Mouse (Mus musculus): Measurements from ENCODE around the gene Gm16223. TPM values are rescaled to one million over a fixed set of nuclear protein-coding genes. Genes with fewer than 3 reads are reported as not detected.
A peak's percentile ranks its signal among the peaks of the same experiment; 100 is the strongest.

The Gm16223 gene
- total RNA-seq, 2 experiments from 2014 or later = not detected

DNA sequence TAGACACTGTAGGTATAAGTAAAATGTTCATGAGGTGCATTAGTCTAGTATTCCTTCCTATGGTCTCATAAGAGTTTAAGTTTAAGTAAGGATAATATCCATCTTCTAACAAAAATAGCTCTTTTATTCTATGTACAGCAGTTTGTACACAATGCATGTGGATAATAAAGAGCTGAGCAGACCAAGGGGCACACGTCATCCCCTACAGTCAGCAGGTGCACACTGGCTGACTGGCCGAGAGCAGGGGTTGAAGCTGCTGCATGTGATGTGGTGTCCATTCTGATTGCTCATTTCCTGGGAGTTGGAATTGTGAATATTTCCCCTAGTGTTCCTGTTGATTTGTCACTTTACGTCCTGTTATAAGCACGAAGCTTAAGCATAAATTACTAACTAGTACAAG, 144.6 kb downstream of the Gm16223 start:
- intact Hi-C loops (cut with DNase I) = no loop called here
- no peak for DNase-seq

DNA sequence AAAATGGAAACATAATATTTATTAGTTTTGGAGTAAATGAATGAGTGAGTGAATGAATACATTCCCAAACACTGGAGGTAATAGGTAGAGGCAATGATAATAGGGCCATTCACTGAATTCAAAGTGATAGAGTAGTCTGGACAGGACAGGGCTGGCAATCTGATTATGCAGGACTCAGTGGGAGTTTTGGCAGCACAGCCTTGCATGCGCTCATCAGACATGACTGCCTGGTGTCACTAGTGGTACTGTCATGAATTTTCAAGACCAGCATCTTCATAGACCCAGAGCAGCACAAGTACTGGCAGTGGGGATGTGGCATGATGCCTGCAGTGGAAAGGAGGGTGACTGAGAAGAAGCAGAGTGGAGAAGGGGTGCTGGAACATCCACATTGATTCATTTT, 157.1 kb downstream of the Gm16223 start:
- peak; percentile 66 for DNase-seq
- intact Hi-C loops (cut with DNase I) = no loop called here

DNA sequence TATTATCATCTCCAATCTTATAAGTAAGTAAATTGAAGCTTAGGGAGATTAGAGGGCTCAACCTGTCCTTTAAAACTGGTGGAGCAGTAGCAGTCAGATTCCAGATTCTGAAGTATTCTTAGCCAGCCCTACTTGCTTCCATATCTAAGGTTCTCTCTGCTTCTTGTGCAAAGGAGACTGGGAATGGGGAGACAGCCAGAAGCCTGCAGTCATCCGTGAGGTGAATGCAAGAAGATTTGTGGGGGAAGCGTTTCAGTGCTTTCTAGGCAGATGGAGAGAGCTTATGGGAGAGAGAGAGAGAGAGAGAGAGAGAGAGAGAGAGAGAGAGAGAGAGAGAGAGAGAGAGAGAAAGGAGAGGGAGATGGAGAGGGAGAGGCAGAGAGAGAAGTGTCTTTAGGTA, 160.9 kb downstream of the Gm16223 start:
- intact Hi-C loops (cut with DNase I) = no loop called here
- DNase-seq = peak; percentile 23

DNA sequence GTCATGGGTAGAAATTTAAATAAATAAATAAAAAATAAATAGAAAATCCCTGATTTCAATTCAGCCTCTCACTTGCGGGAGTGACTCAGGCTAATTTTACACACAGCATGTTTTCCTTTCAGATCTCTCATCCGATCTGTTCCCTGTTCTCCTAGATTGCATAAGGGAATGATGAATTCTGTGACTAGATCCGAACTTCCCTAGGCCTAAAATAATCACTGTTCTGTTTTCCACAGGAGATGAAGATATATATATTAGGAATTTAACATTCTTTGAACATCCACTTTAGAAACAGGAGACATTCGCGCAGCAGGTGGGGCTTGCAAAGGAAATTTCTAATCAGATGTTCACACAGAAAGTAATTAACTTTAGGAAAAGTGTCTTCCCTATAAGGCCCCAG, 171.5 kb downstream of the Gm16223 start:
- intact Hi-C loops (cut with DNase I) = no loop called here
- DNase-seq = no peak

DNA sequence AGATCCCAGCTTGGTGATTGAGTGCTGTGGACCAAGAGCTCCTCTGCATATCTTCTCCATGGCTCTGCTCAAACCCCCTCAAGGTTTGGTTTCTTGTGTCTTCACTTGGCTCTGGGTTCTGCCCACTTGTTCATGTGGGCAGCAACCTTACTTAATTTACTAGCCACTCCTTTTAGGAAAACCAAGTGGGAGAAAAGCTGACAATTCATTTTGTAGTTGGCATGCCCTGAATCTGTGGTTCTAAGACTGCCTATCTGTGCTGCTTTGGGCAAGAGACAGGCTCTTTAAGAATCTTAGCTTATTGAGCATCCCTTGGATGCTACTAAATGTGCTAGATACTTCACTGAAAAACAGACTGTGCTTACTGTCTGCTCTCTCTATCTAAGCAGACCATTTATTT, 172.0 kb downstream of the Gm16223 start:
- DNase-seq = no peak
- intact Hi-C loops (cut with DNase I) = no loop called here

DNA sequence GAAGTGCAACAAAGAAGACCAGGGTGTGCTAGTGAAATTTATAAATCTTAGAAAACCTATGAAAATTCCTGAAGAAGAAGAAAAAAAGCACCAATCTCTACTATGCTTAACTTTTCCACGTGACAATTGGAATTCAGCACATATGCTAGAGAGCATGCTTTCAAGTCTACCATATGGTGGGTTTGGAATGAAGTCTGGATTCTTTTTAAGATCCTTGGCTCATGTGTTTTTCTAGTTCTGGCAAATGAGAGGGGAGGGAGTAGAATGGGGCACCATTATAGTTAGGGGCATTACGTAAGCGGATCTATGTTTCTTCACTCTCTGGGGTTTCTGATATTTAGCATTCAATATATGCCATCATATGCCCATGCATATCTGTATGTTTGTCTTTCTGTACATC, 182.6 kb downstream of the Gm16223 start:
- intact Hi-C loops (cut with DNase I) = no loop called here
- no peak for DNase-seq

Other genes starting within 250 kb of the Gm16223 start
- 10 to 100 TPM; 32.0 to 32.2 TPM for gene Bod1l, start 223.6 kb upstream of the Gm16223 start, total RNA-seq (2021)

Measured in left cerebral cortex, postnatal 4 days (tissue).